Mouse (Mus musculus) cortical plate, adult 2 months (tissue): ENCODE data around the gene Cpb2.

Experiments
- CTCF ChIP-seq: fragments of 200-500 bp; IDR thresholded peaks from 2 replicates; pipeline ENCODE4 v1.5.1; 2011; ENCODE audit warnings: mild to moderate bottlenecking, control low read depth, low read length; ENCODE audit not compliant: insufficient read depth; ENCODE audit errors: extremely low read depth
- POLR2A ChIP-seq: fragments of 200-500 bp; IDR thresholded peaks from 2 replicates; pipeline ENCODE4 v1.6.1; 2011; ENCODE audit warnings: mild to moderate bottlenecking, low read length, control low read depth; ENCODE audit not compliant: insufficient read depth; ENCODE audit errors: extremely low read depth

DNA sequence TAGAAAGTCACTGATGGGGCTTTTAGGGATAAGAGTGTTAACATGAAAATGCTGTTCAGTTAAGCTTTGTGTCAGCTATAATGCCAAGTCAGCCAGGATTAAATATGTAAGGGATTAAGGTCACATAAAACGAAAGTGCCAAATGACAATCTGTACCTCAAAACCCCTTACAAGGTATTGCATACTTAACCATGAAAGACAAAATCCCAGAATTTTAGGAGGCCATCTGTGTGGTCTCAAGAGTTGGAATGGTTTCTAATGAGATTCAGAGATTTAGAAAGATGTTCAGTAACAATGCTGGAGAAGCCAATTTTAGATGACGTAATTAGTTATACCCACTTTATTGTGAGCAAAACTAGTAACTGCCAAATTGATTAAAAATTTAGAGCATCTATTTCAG, 72.4 kb downstream of the Cpb2 start:
- TF ChIP-seq CTCF (no peak), POLR2A (no peak)
